In the genomic region with DNA sequence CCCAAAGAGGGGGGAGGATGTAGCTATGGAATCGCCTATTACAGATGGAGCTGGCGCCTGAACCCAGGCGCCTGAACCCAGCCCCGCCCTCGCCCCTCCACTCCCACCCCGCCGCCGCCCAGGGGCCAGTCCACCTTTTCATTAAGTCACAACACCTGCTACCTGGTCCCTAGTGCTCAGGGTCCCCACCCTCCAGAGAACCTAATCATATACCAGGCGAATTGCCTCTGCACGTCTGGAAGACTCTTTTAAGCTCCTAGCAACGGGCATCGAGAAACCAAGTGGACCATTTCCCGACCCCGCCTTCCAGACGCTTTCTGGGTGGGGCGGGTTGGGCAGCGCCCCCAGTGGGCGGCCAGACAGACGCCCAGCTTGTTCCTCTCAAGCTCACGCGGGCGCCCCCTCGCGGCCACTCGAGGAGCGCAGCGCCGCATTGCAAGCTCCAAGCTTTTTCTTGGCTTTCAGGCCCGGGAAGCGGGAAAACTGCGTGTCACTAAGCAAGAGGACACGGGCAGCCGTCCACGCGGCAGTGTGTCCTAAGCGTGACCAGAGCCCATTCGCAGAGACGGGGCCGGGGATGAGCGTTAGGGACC, we compare ENCODE assay signal across 8 mouse cellular contexts. TPM values are rescaled to one million over a fixed set of nuclear protein-coding genes. Genes with fewer than 3 reads are reported as not detected.
DNase-seq lines count a peak whose midpoint lies in the region; ATAC-seq and TF ChIP-seq lines count a peak whose summit lies in the region.

No protein-coding gene starts in this region.

- under 1% methylated on average over 40 of the region's 40 CpGs for WGBS in cerebellum, adult 2 months
- 1% methylated on average over 40 of the region's 40 CpGs for WGBS in forebrain, postnatal 0 days
- WGBS in lung, embryonic 15.5 days: 2% methylated on average over 40 of the region's 40 CpGs

- peak; percentile 80 for DNase-seq in MEL-GATA-1-ER (ENCODE audit: extremely low read depth, low read depth)
- peak; percentile 94 to 97 for DNase-seq in cerebellum, adult 2 months
- DNase-seq in forebrain, postnatal 0 days: peak; percentile 98
- peak; percentile 97 for DNase-seq in heart, postnatal 4 days
- DNase-seq in layer of hippocampus, adult 8-10 months (ENCODE audit: low spot score in 2 of 2): peak; percentile 92 to 97
- DNase-seq in ovary, adult 18-20 months (ENCODE audit: low spot score): peak; percentile 78
- DNase-seq in thymus, postnatal 14 days: peak; percentile 84

- H3K4me3 ChIP-seq in cerebellum, adult 2 months (replicated peaks; ENCODE audit: insufficient read depth, low read depth, low read length): peak overlapping the region; percentile 85
- H3K4me3 ChIP-seq in forebrain, postnatal 0 days (ENCODE audit: low read depth, low read length): peak overlapping the region; percentile 78
- H3K4me3 ChIP-seq in lung, embryonic 15.5 days: peak overlapping the region; percentile 77

- peaks cover 5% of the 10 kb centered on the region; the same call in 1 of the 2 replicates for H3K4me1 ChIP-seq in cerebellum, adult 2 months (ENCODE audit: control insufficient read depth, insufficient read depth, low read length)
- peaks cover 8% of the 10 kb centered on the region for H3K4me1 ChIP-seq in forebrain, postnatal 0 days (ENCODE audit: insufficient read depth)
- peaks cover 20% of the 10 kb centered on the region for H3K4me1 ChIP-seq in lung, embryonic 15.5 days

- no peaks in the 10 kb centered on the region for H3K9me3 ChIP-seq in forebrain, postnatal 0 days (ENCODE audit: low read length)
- H3K9me3 ChIP-seq in lung, embryonic 15.5 days: no peaks in the 10 kb centered on the region

- TF ChIP-seq CTCF in cerebellum, adult 2 months (IDR thresholded peaks at IDR 0.05; ENCODE audit: borderline replicate concordance, insufficient read depth, low read depth, low read length): peak; percentile 82
- TF ChIP-seq CTCF in forebrain, postnatal 0 days (IDR thresholded peaks at IDR 0.05; ENCODE audit: low read depth): peak; percentile 99

- peak overlapping the region; percentile 95 for H3K9ac ChIP-seq in forebrain, postnatal 0 days
- H3K9ac ChIP-seq in lung, embryonic 15.5 days: peak overlapping the region; percentile 85

- peak overlapping the region; percentile 97 for H3K27ac ChIP-seq in cerebellum, adult 2 months (ENCODE audit: insufficient read depth, low read length)
- H3K27ac ChIP-seq in forebrain, postnatal 0 days (ENCODE audit: low read depth, low read length): peak overlapping the region; percentile 99
- H3K27ac ChIP-seq in lung, embryonic 15.5 days: peak overlapping the region; percentile 74

- peak overlapping the region; percentile 71 for H3K4me2 ChIP-seq in forebrain, postnatal 0 days (ENCODE audit: low read depth)
- H3K4me2 ChIP-seq in lung, embryonic 15.5 days: peak overlapping the region; percentile 97

- no peaks in the 10 kb centered on the region for H3K27me3 ChIP-seq in cerebellum, adult 2 months (ENCODE audit: control insufficient read depth, insufficient read depth, low read length)
- H3K27me3 ChIP-seq in forebrain, postnatal 0 days (ENCODE audit: insufficient read depth, low read length): no peaks in the 10 kb centered on the region
- peaks cover 22% of the 10 kb centered on the region for H3K27me3 ChIP-seq in lung, embryonic 15.5 days

- no peak for TF ChIP-seq POLR2A in cerebellum, adult 2 months (IDR thresholded peaks at IDR 0.05; ENCODE audit: borderline replicate concordance, insufficient read depth, low read length)

- ATAC-seq in forebrain, postnatal 0 days: peak; percentile 80
- peak; percentile 86 for ATAC-seq in lung, embryonic 15.5 days (ENCODE audit: borderline replicate concordance, extremely low read depth, low FRiP score, low TSS enrichment)

- no peaks in the 10 kb centered on the region for H3K36me3 ChIP-seq in forebrain, postnatal 0 days (ENCODE audit: insufficient read depth)
- no peaks in the 10 kb centered on the region for H3K36me3 ChIP-seq in lung, embryonic 15.5 days

RNA-seq across cellular contexts. Expression of a gene that starts 0.6 kb away (rescaled TPM):
- polyA plus RNA-seq in cerebellum, adult 2 months (2012; rRNA removed): 78.3 and 80.4 TPM in 2 replicates
- 82.6 and 95.2 TPM in 2 replicates for total RNA-seq in forebrain, postnatal 0 days (2014; rRNA removed)
- polyA plus RNA-seq in forebrain, postnatal 0 days (2015; fragmentation: Nextera tagmentation; extraction: Ambion mirVana): 7.0 and 10.8 TPM in 2 replicates
- total RNA-seq in heart, postnatal 4 days (2021): 1 to 10 TPM; 6.4 TPM
- 100 to 1,000 TPM; 124 to 130 (median 127) TPM for total RNA-seq in layer of hippocampus, adult 8-10 months (2022)
- polyA plus RNA-seq in lung, embryonic 15.5 days (2015; fragmentation: Nextera tagmentation; extraction: Ambion mirVana): 0.21 and 0.37 TPM in 2 replicates

Comparison
In these comparisons a context has a peak if more than half of its experiments do, and no peak if none do; other contexts are left out.
1. Peak in every context shown above with its lines: DNase-seq, ATAC-seq, H3K4me3 ChIP-seq and H3K27ac ChIP-seq.
2. RNA of a gene that starts 0.6 kb away (total RNA-seq): 124 to 130 TPM in layer of hippocampus, adult 8-10 months and 82.6 to 95.2 TPM in forebrain, postnatal 0 days; 6.4 TPM in heart, postnatal 4 days; every median in the first group is over 10 times any median in the second.